Mouse (Mus musculus) cerebellum, adult (tissue): ENCODE measurements around the gene Sox6.

Source experiments
- ATAC-seq: cut with Nextera tagmentation; 2 replicates; pipeline ENCODE4 v1.9.2; 2017; ENCODE audit warnings: mild to moderate bottlenecking, moderate library complexity, mixed read lengths; ENCODE audit not compliant: insufficient number of reproducible peaks, low FRiP score, low TSS enrichment

The Sox6 gene

GRCm38 (mm10) chr7:115988109-115988779 is 50.4 kb downstream of the Sox6 start:
- ATAC-seq: no peak

- no peak for ATAC-seq
Measured at GRCm38 (mm10) chr7:115985716-115986115, 52.9 kb downstream of the Sox6 start.

- ATAC-seq: no peak
Measured at GRCm38 (mm10) chr7:115984076-115984475, 54.5 kb downstream of the Sox6 start.

GRCm38 (mm10) chr7:115979813-115980512 is 58.6 kb downstream of the Sox6 start:
- ATAC-seq: no peak

- ATAC-seq: no peak
Measured at GRCm38 (mm10) chr7:115974518-115974917, 64.1 kb downstream of the Sox6 start.

GRCm38 (mm10) chr7:115967186-115967585 is 71.4 kb downstream of the Sox6 start:
- ATAC-seq: no peak

- no peak for ATAC-seq
Measured at GRCm38 (mm10) chr7:115966181-115966580, 72.4 kb downstream of the Sox6 start.

- ATAC-seq: no peak
Measured at GRCm38 (mm10) chr7:115953046-115953445, 85.5 kb downstream of the Sox6 start.

GRCm38 (mm10) chr7:115952235-115952634 is 86.4 kb downstream of the Sox6 start:
- no peak for ATAC-seq

GRCm38 (mm10) chr7:115951689-115952088 is 86.9 kb downstream of the Sox6 start:
- ATAC-seq: no peak

- no peak for ATAC-seq
Measured at GRCm38 (mm10) chr7:115947916-115948315, 90.7 kb downstream of the Sox6 start.

- peak; percentile 82 for ATAC-seq
Measured at GRCm38 (mm10) chr7:115946559-115946958, 92.0 kb downstream of the Sox6 start.

- no peak for ATAC-seq
Measured at GRCm38 (mm10) chr7:115945516-115945915, 93.1 kb downstream of the Sox6 start.

GRCm38 (mm10) chr7:115944250-115944649 is 94.3 kb downstream of the Sox6 start:
- ATAC-seq: no peak

- no peak for ATAC-seq
Measured at GRCm38 (mm10) chr7:115941766-115942165, 96.8 kb downstream of the Sox6 start.

GRCm38 (mm10) chr7:115939292-115939691 is 99.3 kb downstream of the Sox6 start:
- no peak for ATAC-seq

GRCm38 (mm10) chr7:115936908-115937307 is 101.7 kb downstream of the Sox6 start:
- ATAC-seq: no peak

- ATAC-seq: no peak
Measured at GRCm38 (mm10) chr7:115915338-115915737, 123.3 kb downstream of the Sox6 start.

- no peak for ATAC-seq
Measured at GRCm38 (mm10) chr7:115910313-115910712, 128.3 kb downstream of the Sox6 start.

- ATAC-seq: no peak
Measured at GRCm38 (mm10) chr7:115904798-115905207, 133.8 kb downstream of the Sox6 start.

GRCm38 (mm10) chr7:115903931-115904797 is 134.4 kb downstream of the Sox6 start:
- ATAC-seq: no peak
